In genomic region chr2:22677066-22677465, GRCm38 (mm10) we compare ENCODE assay signal across 21 mouse cellular contexts. TPM values are rescaled to one million over a fixed set of nuclear protein-coding genes. Genes with fewer than 3 reads are reported as not detected.
DNase-seq lines count a peak whose midpoint lies in the region; ATAC-seq and TF ChIP-seq lines count a peak whose summit lies in the region.
"Had no signal": no experiment of that assay in that cellular context is flagged by ENCODE, and none has a peak within 500 bp of the region (broad histone marks: within the 10 kb centered on the region; RNA-seq: fewer than 3 reads in every experiment).

No protein-coding gene starts in this region.

- TF ChIP-seq EP300 in stomach, postnatal 0 days (optimal IDR thresholded peaks at IDR 0.05): no peak

- no peak overlapping the region for H3K9ac ChIP-seq in stomach, postnatal 0 days (ENCODE audit: low read length)
- H3K9ac ChIP-seq: embryonic facial prominence, embryonic 15.5 days; forebrain, embryonic 15.5 days; limb, embryonic 15.5 days had no signal

- H3K27ac ChIP-seq in stomach, postnatal 0 days (replicated peaks): no peak overlapping the region
- H3K27ac ChIP-seq: embryonic facial prominence, embryonic 15.5 days; forebrain, embryonic 15.5 days; gastrocnemius, adult 2 months; heart, adult 2 months; left cerebral cortex, adult 2 months; limb, embryonic 15.5 days had no signal

- H3K27me3 ChIP-seq in stomach, postnatal 0 days (ENCODE audit: control insufficient read depth, insufficient read depth, low read length): no peaks in the 10 kb centered on the region
- H3K27me3 ChIP-seq: CH12.LX; embryonic facial prominence, embryonic 15.5 days; forebrain, embryonic 15.5 days had no signal

- H3K4me3 ChIP-seq in stomach, postnatal 0 days (ENCODE audit: low read depth, low read length): no peak overlapping the region
- H3K4me3 ChIP-seq: embryonic facial prominence, embryonic 15.5 days; forebrain, embryonic 15.5 days; gastrocnemius, adult 2 months; heart, adult 2 months; left cerebral cortex, adult 2 months; limb, embryonic 15.5 days had no signal

- no peak for TF ChIP-seq CTCF in stomach, postnatal 0 days (IDR thresholded peaks at IDR 0.05; ENCODE audit: low read depth)

- ATAC-seq in stomach, postnatal 0 days (ENCODE audit: low FRiP score, low TSS enrichment): peak; percentile 92
- ATAC-seq: forebrain, embryonic 15.5 days had no signal

- H3K9me3 ChIP-seq in stomach, postnatal 0 days (ENCODE audit: control insufficient read depth, low read length): no peaks in the 10 kb centered on the region
- H3K9me3 ChIP-seq: embryonic facial prominence, embryonic 15.5 days; forebrain, embryonic 15.5 days; limb, embryonic 15.5 days had no signal

- WGBS in stomach, postnatal 0 days: 21% methylated on average over 8 of the region's 8 CpGs

- H3K36me3 ChIP-seq in stomach, postnatal 0 days (ENCODE audit: control insufficient read depth, insufficient read depth, low read length): no peaks in the 10 kb centered on the region
- H3K36me3 ChIP-seq: embryonic facial prominence, embryonic 15.5 days; limb, embryonic 15.5 days had no signal

- DNase-seq in embryo, embryonic 10 days (ENCODE audit: low spot score): peak; percentile 7
- DNase-seq in embryo, embryonic 10.5 days (ENCODE audit: low spot score): no peak
- peak; percentile 5 for DNase-seq in kidney, postnatal 14 days
- no peak for DNase-seq in kidney, postnatal 25 days
- DNase-seq in urinary bladder, postnatal 14 days (ENCODE audit: low spot score): peak; percentile 40
- DNase-seq in urinary bladder, postnatal 10 days (ENCODE audit: low spot score): no peak
- peak; percentile 76 for DNase-seq in stomach, postnatal 0 days (ENCODE audit: low spot score)
- no peak for DNase-seq in adrenal gland, adult 2 months
- DNase-seq: adrenal gland, postnatal 25 days; cerebellum, adult 9-11 months; gastrocnemius, adult 2 months; heart, adult 2 months; heart, postnatal 10 days; lung, adult 18-20 months; thymus, postnatal 4 days had no signal

- no peak overlapping the region for H3K4me2 ChIP-seq in stomach, postnatal 0 days (replicated peaks; ENCODE audit: low read depth)
- H3K4me2 ChIP-seq: embryonic facial prominence, embryonic 15.5 days; forebrain, embryonic 15.5 days; limb, embryonic 15.5 days had no signal

- no peaks in the 10 kb centered on the region for H3K4me1 ChIP-seq in stomach, postnatal 0 days (replicated peaks; ENCODE audit: control insufficient read depth, insufficient read depth)
- H3K4me1 ChIP-seq: embryonic facial prominence, embryonic 15.5 days; forebrain, embryonic 15.5 days; limb, embryonic 15.5 days had no signal

RNA-seq across cellular contexts. Expression of gene Gad2, which starts 55.1 kb away (rescaled TPM):
- polyA plus RNA-seq in stomach, postnatal 0 days (2015; fragmentation: Nextera tagmentation; extraction: Ambion mirVana): 0.05 and 0.07 TPM in 2 replicates
- not detected for total RNA-seq in adrenal gland, adult 2 months (2021)
- not detected in 2 replicates for polyA plus RNA-seq in adrenal gland, adult 2 months (2012; rRNA removed)
- total RNA-seq: adrenal gland, postnatal 25 days; gastrocnemius, adult 2 months; heart, adult 2 months; megakaryocyte-erythroid progenitor cell, adult 5-6 weeks had no signal
- polyA plus RNA-seq: heart, adult 2 months had no signal

Comparison
In these comparisons a context has a peak if more than half of its experiments do, and no peak if none do; other contexts are left out.
1. DNase-seq: peak in embryo, embryonic 10 days (single experiment), kidney, postnatal 14 days (single experiment), urinary bladder, postnatal 14 days (single experiment) and stomach, postnatal 0 days (single experiment); none in embryo, embryonic 10.5 days (single experiment), kidney, postnatal 25 days (0 of 2), urinary bladder, postnatal 10 days (single experiment) and adrenal gland, adult 2 months (single experiment).